Mouse (Mus musculus) embryo, embryonic 9.5 days (tissue): Measurements from ENCODE around the gene Trim71.
A peak's percentile ranks its signal among the peaks of the same experiment; 100 is the strongest.

Experiments
- DNase-seq: peaks from one replicate; pipeline ENCODE4 v3.0.0-alpha.2; 2017; ENCODE audit errors: extremely low spot score

The Trim71 gene

DNA sequence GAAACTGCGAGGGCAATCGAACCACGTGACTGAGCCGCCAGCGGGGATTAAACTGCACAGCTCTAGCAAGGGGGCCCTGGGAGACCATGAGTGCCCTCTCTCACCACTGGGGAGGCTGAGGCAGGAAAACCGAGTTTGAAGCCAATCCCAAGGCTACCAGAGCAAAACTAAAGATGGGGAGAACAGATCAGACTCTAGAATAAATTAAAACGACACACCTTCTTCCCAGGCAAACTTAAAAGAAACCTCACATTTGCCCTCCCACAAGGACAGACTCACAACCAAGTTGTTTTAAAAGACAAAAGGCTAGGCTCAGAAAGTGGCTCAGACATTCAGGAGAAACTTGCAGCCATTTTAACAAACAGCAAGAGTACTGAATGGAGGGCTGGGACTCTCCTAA lies 7.1 kb downstream of the Trim71 start:
- DNase-seq, result no peak

GRCm38 (mm10) chr9:114556276-114556855 lies 7.8 kb downstream of the Trim71 start:
- no peak for DNase-seq

DNA sequence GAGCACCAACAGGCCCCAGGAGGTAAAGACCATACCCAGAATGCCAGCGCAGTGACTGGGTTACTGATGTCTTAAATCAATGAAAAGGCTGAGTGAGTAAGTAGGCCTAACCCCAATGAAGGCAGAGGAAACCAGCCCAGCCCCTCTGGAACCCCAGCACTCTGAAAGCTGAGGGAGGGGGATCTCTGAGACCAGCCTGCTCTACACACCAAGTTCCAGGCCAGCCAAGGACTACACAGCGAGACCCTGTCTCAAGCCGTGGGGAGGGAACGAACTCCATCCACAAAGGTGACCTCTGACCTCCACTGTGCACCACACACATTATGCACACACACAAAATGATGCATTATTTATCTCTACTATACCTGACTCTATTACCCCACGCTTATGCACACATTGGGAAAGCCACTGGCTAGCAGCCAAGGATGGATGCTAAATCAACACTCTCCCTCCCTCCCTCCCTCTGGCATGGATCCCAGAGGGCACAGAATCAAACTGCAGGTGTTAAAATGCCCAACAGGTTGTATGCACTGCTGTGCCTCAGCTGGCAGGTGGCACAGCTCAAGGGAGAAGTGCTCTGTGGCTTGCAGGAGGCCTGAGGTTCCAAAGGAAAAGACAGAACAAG lies 9.7 kb downstream of the Trim71 start:
- no peak for DNase-seq

GRCm38 (mm10) chr9:114553828-114554227 lies 10.3 kb downstream of the Trim71 start:
- DNase-seq, result no peak

DNA sequence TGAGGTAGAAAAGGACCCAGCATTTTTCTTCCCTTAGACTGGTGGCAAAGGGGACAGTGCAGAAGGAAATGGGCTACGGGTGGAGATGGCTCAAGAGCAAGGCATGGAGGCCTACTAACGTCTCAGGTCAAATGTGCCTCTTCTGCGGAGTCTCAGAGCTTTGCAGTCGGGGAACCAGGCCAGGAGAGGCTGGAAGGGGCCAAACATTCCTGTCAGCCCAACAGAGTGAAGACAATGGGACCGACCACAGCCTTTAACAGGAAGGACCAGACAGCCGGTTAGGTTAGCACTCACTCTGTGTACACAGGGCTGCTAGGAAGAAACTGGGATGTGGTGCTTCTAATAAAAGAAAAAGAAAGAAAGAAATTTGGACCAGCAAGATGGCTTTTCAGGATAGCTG lies 14.1 kb downstream of the Trim71 start:
- no peak for DNase-seq

DNA sequence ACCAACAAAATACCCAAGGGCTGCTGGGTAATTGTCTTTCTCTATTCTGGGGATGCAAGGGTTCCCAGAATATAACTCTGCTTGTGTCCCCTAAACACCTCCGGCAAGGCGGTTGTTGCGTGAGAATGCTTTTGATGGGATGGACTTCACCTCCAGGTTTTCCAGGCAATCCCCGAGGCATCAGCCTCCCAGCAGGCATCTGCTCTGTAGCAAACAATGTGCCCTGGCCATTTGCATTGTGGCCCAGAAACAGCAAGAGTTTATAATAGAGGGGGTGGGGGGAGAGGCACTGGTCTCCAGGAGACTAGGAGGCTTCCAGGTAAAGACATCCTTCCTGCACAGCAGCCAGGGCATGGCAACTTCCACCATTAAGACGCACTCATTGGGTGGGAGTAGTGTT lies 15.1 kb downstream of the Trim71 start:
- no peak for DNase-seq

DNA sequence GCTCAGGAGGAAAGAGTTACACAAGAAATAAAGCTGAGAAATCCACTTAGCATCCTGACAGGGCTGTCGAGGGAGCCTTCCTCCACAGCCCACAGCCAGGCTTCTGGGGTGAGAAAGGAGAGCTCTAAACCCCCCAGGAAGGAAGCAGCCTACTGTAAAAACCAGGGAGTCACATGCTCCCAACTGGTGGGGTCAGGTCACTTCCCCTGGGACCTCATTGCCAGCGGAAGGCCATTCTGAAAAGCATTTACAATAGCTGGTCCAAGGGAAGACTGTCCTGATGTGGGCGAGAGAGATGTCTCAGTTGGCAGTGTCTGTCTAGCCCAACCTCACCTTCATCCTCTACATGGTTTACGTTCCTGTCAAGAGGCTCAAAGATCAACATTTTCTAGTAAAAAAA lies 15.7 kb downstream of the Trim71 start:
- DNase-seq, result no peak

GRCm38 (mm10) chr9:114547643-114548077 lies 16.5 kb downstream of the Trim71 start:
- no peak for DNase-seq

DNA sequence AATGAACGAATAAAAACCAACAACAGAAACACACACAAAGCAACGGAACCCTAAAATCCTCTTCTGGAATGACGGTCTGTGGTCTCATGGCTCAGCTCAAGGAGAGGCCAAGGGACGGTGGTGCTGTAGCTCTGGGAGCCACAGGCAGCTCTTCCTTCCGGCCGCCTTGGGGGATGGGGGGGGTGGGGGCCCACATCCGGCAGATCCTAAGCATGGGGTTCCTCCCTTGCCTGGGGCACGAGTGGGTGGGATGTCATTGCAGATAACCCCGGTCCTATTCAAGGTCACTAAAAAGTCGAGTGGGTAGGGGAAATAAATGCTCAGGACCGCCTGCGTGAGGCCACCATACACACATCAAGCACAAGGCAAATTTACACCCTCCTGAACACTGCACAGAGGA lies 17.4 kb downstream of the Trim71 start:
- no peak for DNase-seq

- DNase-seq, result no peak
These were observed 19.3 kb downstream of the Trim71 start for GRCm38 (mm10) chr9:114544754-114545393.

GRCm38 (mm10) chr9:114543882-114544753 lies 20.1 kb downstream of the Trim71 start:
- no peak for DNase-seq

GRCm38 (mm10) chr9:114541279-114541741 lies 22.9 kb downstream of the Trim71 start:
- no peak for DNase-seq

DNA sequence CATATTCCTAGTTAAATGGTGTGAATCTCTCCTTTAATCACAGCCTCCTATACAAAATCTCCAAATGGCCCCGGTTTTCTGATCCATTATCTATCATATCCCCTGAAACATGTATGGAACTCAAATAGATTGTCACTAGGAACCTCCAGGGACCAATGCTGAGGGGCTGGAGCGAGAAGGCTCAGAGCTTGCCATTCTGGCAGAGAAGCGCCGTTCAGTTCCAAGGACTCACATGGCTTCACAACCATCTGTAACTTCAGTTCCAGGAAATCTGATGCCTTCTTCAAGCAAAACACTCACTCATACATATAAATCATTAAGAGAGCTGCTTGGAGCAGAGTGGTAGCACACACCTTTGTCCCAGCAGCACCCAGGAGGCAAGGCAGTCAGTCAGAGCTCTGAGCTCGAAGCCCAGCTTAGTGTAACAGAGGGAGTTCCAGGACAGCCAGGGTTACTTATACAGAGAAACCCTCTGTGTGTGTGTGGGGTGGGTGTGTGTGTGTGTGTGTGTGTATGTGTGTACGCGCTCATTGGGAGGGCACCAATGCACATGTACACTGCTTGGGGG lies 25.1 kb downstream of the Trim71 start:
- DNase-seq, result no peak

DNA sequence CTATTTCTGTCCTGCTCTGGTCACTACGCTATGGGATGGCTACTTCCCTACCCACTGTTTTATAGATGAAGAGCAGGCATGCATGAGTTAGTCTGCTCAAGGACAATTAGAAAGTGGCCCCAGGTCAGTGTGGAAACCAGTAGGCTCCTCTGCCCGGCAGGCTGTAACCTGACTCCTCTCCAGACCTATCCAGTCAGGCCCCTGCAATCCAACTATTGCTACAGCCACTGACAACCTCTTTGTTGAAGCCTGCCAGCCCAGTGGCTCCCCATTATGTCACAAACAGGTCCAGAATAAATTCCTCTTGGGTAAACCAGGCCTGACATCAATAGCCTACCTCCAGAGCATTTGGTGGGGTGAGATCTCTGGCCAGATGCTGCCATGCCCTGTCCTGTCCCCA lies 27.5 kb downstream of the Trim71 start:
- DNase-seq, result peak; percentile 78

DNA sequence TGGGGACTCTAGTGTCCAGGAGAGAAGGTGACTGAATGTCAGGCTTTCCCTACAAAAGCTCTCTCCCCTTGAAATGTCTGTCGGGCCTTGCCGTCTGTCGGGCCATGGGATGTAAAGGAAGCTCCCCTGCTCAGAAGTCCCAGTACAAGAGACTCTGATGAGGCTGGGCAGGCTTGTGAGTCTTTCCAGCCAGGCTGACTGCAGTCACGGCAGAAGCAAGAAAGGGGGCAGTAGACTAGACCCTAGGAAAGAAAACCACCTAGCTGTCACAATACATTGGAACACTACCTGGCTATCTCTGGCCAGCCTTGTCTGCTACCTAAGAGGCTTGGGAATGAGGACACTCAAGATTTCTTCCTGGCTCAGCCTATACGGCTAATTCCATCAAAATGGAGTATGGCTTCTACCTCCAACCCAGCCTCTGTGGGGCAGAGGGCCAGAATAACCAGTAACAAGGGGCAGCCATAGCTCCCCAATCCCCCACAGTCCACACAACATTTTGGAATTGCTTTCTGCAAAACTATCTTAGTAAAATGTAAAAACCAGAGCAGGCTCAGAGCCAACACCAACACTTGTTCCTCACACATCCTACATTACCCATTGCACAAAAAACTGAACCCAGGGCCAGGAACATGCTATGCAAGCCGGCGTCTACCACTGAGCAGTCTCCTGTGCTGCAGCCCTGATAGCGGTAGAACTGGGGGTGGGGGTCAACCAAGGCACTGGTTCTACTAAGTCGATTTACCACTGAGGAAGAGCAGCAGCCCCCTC lies 29.2 kb downstream of the Trim71 start:
- no peak for DNase-seq

DNA sequence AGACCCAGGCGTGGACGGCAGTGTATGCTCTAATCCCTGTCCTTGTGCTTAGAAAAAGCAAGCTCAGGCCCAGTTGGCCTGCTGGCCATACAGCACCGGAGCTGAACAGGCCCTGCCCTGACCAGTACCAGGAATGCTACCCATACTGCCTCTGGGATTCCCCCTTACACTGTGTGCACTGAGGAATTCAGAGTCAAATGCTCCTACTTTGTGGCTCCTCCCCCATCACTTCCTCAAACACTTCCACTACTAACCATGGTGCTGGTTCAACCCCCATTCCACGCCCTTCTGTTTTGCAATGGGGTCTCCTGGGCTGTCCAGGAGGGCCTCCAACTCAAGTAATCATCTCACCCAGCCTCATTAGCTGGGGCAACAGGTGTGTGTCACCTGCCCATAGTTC lies 30.3 kb downstream of the Trim71 start:
- no peak for DNase-seq

- DNase-seq, result no peak
These were observed 32.9 kb downstream of the Trim71 start for GRCm38 (mm10) chr9:114531276-114531675.

- no peak for DNase-seq
These were observed 35.5 kb downstream of the Trim71 start for GRCm38 (mm10) chr9:114528680-114529048.

DNA sequence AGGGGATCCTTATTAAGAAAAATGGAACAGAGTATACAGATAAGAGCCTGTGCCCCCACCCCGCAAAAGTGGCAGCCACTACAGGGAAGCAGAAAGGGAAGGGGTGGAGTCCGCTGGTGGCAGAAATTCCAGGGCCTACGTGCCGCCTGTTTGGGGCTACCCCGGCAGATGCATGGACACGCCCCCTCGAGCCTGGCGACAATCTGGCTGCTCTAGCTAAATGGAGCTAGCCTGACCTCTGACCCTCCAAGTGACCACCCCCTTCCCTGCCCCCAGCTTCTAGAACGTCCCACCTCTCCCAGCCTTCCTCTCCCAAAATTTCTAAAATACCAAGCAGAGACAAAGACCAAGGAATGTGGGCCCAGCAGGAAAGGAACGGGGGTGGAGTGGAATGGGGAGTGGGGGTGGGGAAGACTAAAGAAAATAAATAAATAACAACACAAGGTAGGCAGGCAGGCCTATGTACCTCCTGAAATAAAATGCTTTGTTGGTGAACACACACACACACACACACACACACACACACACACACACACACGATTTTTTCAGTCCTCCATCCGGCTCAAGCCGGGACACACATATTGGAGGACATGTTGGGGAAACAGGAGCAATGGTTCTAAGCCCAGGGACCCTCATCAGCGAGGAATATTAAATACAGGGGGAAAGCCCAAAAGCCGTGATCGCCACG lies 36.0 kb downstream of the Trim71 start:
- DNase-seq, result peak; percentile 95

GRCm38 (mm10) chr9:114527085-114527484 lies 37.1 kb downstream of the Trim71 start:
- DNase-seq, result peak; percentile 87

- peak; percentile 75 for DNase-seq
These were observed 37.6 kb downstream of the Trim71 start for GRCm38 (mm10) chr9:114526581-114526980.
